Mouse (Mus musculus) megakaryocyte, embryonic 14.5 days (primary cell): ENCODE measurements at regions not wholly inside any gene's neighbourhood (a gene's known extent, or its start where the extent isn't known, plus 50 kb on each side); places are given as distances from the start of the nearest gene placed in this dataset.

Experiments used
- FLI1 ChIP-seq: IDR thresholded peaks from 2 replicates; pipeline ENCODE4 v1.6.1; 2012; ENCODE audit warnings: low read length, inconsistent platforms, mixed read lengths
- GATA1 ChIP-seq: IDR thresholded peaks from 3 replicates; pipeline ENCODE4 v1.6.1; 2012; ENCODE audit warnings: mixed read lengths, low read length, inconsistent platforms, borderline replicate concordance

DNA sequence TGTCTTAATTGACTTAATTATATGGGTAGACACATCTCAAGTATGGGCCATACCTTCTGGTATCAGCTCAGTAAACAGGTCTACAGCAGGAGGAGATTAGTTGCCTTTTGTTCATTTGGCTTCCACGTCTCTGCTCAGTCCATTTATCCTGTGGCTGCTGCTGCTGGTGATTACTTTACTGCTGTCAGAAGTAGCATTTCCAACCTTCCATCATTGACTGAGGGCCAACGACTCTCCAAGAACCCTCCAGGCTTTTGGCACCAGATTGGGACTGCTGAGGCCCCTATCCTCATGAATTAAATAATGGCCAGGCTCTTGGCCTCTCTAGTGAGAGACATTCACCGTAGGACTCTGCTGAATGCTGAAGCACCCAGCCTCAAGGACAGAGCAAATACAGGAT lies 303.0 kb downstream of the Gm11232 start:
- TF ChIP-seq GATA1 (no peak), FLI1 (no peak)
